Mouse (Mus musculus) brain, embryonic 18.5 days (tissue): ENCODE measurements around the gene Stt3a.

Experiments
- DNase-seq: peaks from one replicate; pipeline ENCODE4 v3.0.0-alpha.2; 2012; ENCODE audit warnings: low read depth, low spot score

The Stt3a gene

GRCm38 (mm10) chr9:36716624-36717023 lies 50.9 kb downstream of the Stt3a start:
- no peak for DNase-seq

DNA sequence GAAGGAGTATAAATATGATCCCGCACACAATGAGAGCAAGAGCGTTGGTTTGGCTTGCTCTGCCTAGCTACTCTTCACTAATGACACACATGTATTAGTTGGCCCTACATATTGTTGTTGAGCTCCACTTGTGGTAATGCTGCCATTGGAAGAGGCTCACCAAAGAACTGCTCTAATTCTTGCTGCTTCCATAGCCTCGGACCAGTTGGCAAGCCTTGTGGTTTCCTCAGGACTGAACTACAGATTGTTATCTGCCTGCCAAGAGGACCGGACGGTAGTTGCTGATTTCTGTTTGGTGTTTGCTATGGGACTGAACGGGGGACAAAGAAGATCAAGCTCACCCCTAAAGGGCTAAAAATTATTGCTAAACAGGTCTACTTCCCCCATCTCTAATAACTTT lies 60.2 kb downstream of the Stt3a start:
- no peak for DNase-seq

- no peak for DNase-seq
Observed at GRCm38 (mm10) chr9:36705923-36706322, 61.6 kb downstream of the Stt3a start.

DNA sequence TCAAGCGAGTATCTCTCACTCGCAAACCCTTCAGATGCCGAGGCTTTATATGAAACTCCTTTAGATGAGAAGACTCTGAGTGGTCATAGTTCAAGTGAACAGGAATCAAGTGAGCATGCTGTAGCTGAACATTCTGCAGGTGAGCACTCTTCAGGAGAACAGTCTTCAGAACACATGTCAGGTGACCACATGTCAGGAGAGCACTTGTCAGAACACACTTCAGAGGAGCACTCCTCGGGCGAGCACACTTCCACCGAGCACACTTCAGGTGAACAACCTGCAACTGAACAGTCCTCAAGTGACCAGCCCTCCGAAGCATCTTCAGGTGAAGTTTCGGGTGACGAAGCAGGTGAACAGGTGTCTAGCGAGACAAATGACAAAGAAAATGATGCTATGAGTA lies 73.2 kb downstream of the Stt3a start:
- DNase-seq: no peak

DNA sequence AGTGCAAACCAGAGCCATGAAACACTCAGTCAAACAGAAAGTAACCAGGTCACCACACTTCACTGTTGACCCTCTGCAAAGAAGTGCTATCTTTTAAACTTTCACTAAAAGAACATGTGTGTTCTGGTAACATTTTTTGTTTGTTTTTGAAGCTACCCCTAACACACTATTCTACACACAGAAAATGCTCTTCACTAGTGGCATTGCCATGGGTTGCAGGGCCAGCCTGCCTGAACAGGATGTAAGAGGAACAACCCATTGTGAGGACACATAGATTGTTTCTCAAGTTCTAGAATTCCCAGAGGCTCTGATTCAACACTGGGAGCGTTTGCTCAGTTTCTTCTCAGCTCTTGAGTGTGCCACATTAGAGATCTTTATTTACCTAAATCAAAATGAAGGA lies 74.6 kb downstream of the Stt3a start, which contains the start of gene Acrv1:
TSS of gene Acrv1 (plus strand) at position 301 of the 400 bp plus-strand sequence.
- no peak for DNase-seq

- DNase-seq: no peak
Observed at GRCm38 (mm10) chr9:36687329-36687728, 80.2 kb downstream of the Stt3a start.

DNA sequence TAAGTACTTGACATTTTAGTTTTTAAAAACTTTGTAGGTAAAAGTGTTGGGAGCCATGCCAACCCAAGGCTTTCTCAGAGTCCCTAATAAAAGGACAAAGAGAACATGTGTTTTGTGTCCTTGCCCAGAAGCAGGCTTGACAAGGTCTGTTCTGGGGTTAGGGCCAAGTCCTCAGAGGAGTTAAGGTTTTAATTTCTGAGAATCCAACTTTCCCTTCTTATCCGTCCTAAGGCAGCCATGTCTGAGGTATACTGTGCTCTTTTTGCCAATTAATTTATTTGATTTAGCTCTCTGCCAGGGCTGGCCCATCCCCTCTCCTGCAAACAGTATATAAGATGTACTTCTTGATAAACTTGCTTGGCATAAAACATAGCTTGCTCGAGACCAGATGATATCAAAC lies 86.1 kb downstream of the Stt3a start:
- DNase-seq: no peak
